22 mouse cellular contexts compared by ENCODE assay signal in genomic region chr15:74083141-74083540, GRCm38 (mm10).
"Had no signal": no experiment of that assay in that cellular context is flagged by ENCODE, and none has a peak within 500 bp of the region (broad histone marks: within the 10 kb centered on the region; RNA-seq: fewer than 3 reads in every experiment).

No protein-coding gene starts in this region.

- H3K27ac ChIP-seq: limb, embryonic 12.5 days; limb, embryonic 15.5 days; liver, embryonic 14.5 days; macrophage; midbrain, embryonic 12.5 days; midbrain, embryonic 15.5 days; neural tube, embryonic 12.5 days; neural tube, embryonic 15.5 days; stomach, postnatal 0 days had no signal

- H3K9me3 ChIP-seq: limb, embryonic 12.5 days; limb, embryonic 15.5 days; midbrain, embryonic 12.5 days; midbrain, embryonic 15.5 days; neural tube, embryonic 12.5 days; neural tube, embryonic 15.5 days had no signal

- H3K4me2 ChIP-seq: limb, embryonic 12.5 days; limb, embryonic 15.5 days; liver, embryonic 11.5 days; lung, embryonic 14.5 days; midbrain, embryonic 12.5 days; midbrain, embryonic 15.5 days; neural tube, embryonic 12.5 days; neural tube, embryonic 15.5 days had no signal

- ATAC-seq: liver, postnatal 0 days; lung, postnatal 0 days; midbrain, embryonic 15.5 days had no signal

- H3K4me1 ChIP-seq: limb, embryonic 12.5 days; limb, embryonic 15.5 days; midbrain, embryonic 12.5 days; midbrain, embryonic 15.5 days; neural tube, embryonic 12.5 days; neural tube, embryonic 15.5 days had no signal

- H3K9ac ChIP-seq: limb, embryonic 12.5 days; limb, embryonic 15.5 days; liver, embryonic 14.5 days; liver, postnatal 0 days; lung, embryonic 14.5 days; midbrain, embryonic 12.5 days; midbrain, embryonic 15.5 days; neural tube, embryonic 12.5 days; neural tube, embryonic 15.5 days had no signal

- H3K27me3 ChIP-seq: limb, embryonic 12.5 days; limb, embryonic 15.5 days; midbrain, embryonic 15.5 days; neural tube, embryonic 12.5 days had no signal

- H3K4me3 ChIP-seq: limb, embryonic 12.5 days; limb, embryonic 15.5 days; midbrain, embryonic 12.5 days; midbrain, embryonic 15.5 days; neural tube, embryonic 12.5 days; neural tube, embryonic 15.5 days had no signal

- H3K36me3 ChIP-seq: limb, embryonic 12.5 days; limb, embryonic 15.5 days; midbrain, embryonic 12.5 days; midbrain, embryonic 15.5 days; neural tube, embryonic 12.5 days; neural tube, embryonic 15.5 days had no signal

- DNase-seq: kidney, postnatal 14 days; kidney, postnatal 4 days; left cerebral cortex, postnatal 4 days; liver, postnatal 0 days; lung, embryonic 14.5 days; right cerebral cortex, adult 18-20 months; right cerebral cortex, postnatal 14 days; right cerebral cortex, postnatal 4 days; thymus, adult 2 months; thymus, postnatal 14 days; thymus, postnatal 4 days had no signal
